ENCODE assay signal across 21 mouse cellular contexts in genomic region chr11:4417986-4418385, GRCm38 (mm10). TPM values are rescaled to one million over a fixed set of nuclear protein-coding genes. Genes with fewer than 3 reads are reported as not detected.
DNase-seq lines count a peak whose midpoint lies in the region; ATAC-seq lines count a peak whose summit lies in the region.
"Had no signal": no experiment of that assay in that cellular context is flagged by ENCODE, and none has a peak within 500 bp of the region (broad histone marks: within the 10 kb centered on the region; RNA-seq: fewer than 3 reads in every experiment).

No protein-coding gene starts in this region.

- no peak overlapping the region for H3K4me3 ChIP-seq in kidney, embryonic 16.5 days (ENCODE audit: low read length)
- H3K4me3 ChIP-seq: embryonic facial prominence, embryonic 13.5 days; embryonic facial prominence, embryonic 15.5 days; erythroblast, embryonic 14.5 days; forebrain, embryonic 10.5 days; forebrain, embryonic 12.5 days had no signal

- WGBS in kidney, embryonic 16.5 days: 68% methylated on average over 3 of the region's 3 CpGs

- H3K4me1 ChIP-seq in kidney, embryonic 16.5 days (ENCODE audit: insufficient read depth, low read length): no peaks in the 10 kb centered on the region
- H3K4me1 ChIP-seq: embryonic facial prominence, embryonic 13.5 days; embryonic facial prominence, embryonic 15.5 days; forebrain, embryonic 10.5 days; forebrain, embryonic 12.5 days had no signal

- no peaks in the 10 kb centered on the region for H3K9me3 ChIP-seq in kidney, embryonic 16.5 days (ENCODE audit: low read length)
- H3K9me3 ChIP-seq: embryonic facial prominence, embryonic 13.5 days; embryonic facial prominence, embryonic 15.5 days; forebrain, embryonic 10.5 days; forebrain, embryonic 12.5 days had no signal

- no peak overlapping the region for H3K9ac ChIP-seq in kidney, embryonic 16.5 days (replicated peaks; ENCODE audit: low read length)
- H3K9ac ChIP-seq: embryonic facial prominence, embryonic 13.5 days; embryonic facial prominence, embryonic 15.5 days; forebrain, embryonic 12.5 days had no signal

- DNase-seq in adrenal gland, adult 2 months: peak; percentile 62
- DNase-seq in adrenal gland, postnatal 25 days: no peak
- DNase-seq in adrenal gland, postnatal 10 days: peak; percentile 39
- DNase-seq in adrenal gland, postnatal 36 days: peak; percentile 39 to 61
- no peak for DNase-seq in gastrocnemius, postnatal 14 days
- DNase-seq: cerebellum, adult 11 months; cerebellum, adult 18-20 months; cerebellum, adult 8-10 months; cerebellum, adult 9-11 months; cerebellum, postnatal 14 days; cerebellum, postnatal 36 days; embryo, embryonic 11 days had no signal

- no peaks in the 10 kb centered on the region for H3K27me3 ChIP-seq in kidney, embryonic 16.5 days (ENCODE audit: insufficient read depth, low read length)
- H3K27me3 ChIP-seq: embryonic facial prominence, embryonic 13.5 days; embryonic facial prominence, embryonic 15.5 days; forebrain, embryonic 12.5 days had no signal

- H3K27ac ChIP-seq in kidney, embryonic 16.5 days (ENCODE audit: low read length): no peak overlapping the region
- H3K27ac ChIP-seq: embryonic facial prominence, embryonic 13.5 days; embryonic facial prominence, embryonic 15.5 days; forebrain, embryonic 10.5 days; forebrain, embryonic 12.5 days had no signal

- H3K4me2 ChIP-seq in kidney, embryonic 16.5 days (replicated peaks; ENCODE audit: low read depth, low read length): no peak overlapping the region
- H3K4me2 ChIP-seq: embryonic facial prominence, embryonic 13.5 days; embryonic facial prominence, embryonic 15.5 days; forebrain, embryonic 12.5 days had no signal

- ATAC-seq in kidney, embryonic 16.5 days (ENCODE audit: low FRiP score, low TSS enrichment): no peak
- ATAC-seq: forebrain, embryonic 14.5 days; forebrain, embryonic 16.5 days had no signal

- no peaks in the 10 kb centered on the region for H3K36me3 ChIP-seq in kidney, embryonic 16.5 days (ENCODE audit: insufficient read depth, low read length)
- H3K36me3 ChIP-seq: embryonic facial prominence, embryonic 13.5 days; embryonic facial prominence, embryonic 15.5 days; forebrain, embryonic 10.5 days; forebrain, embryonic 12.5 days had no signal

- intact Hi-C loops in gastrocnemius, postnatal 14 days (cut with DNase I; ENCODE audit: low total_unique reads): no loop called here

RNA-seq across cellular contexts. Expression of gene Hormad2, which starts 22.9 kb away (rescaled TPM):
- total RNA-seq in adrenal gland, adult 2 months (2021): 1 to 10 TPM in 1 of 2 experiments, under 1 TPM in 1; 0.43 to 1.2 TPM
- polyA plus RNA-seq in adrenal gland, adult 2 months (2012; rRNA removed): 0.08 TPM in 1 of 2 replicates, not detected in the other
- 0.95 and 1.6 TPM in 2 replicates for total RNA-seq in adrenal gland, postnatal 25 days (2021)
- total RNA-seq in adrenal gland, postnatal 10 days (2021): 1 to 10 TPM; 1.3 to 2.2 TPM
- under 1 TPM; 0.40 to 0.86 TPM for total RNA-seq in adrenal gland, postnatal 36 days (2021)
- not detected for total RNA-seq in gastrocnemius, postnatal 14 days (2021)
- 0.51 and 0.66 TPM in 2 replicates for polyA plus RNA-seq in kidney, embryonic 16.5 days (2015; fragmentation: Nextera tagmentation; extraction: Ambion mirVana)
- polyA plus RNA-seq: C2C12; embryonic facial prominence, embryonic 13.5 days; erythroblast, embryonic 14.5 days; forebrain, embryonic 12.5 days had no signal

Comparison
In these comparisons a context has a peak if more than half of its experiments do, and no peak if none do; other contexts are left out.
1. DNase-seq: peak in adrenal gland, adult 2 months (single experiment), adrenal gland, postnatal 10 days (single experiment) and adrenal gland, postnatal 36 days (2 of 2); none in adrenal gland, postnatal 25 days (single experiment) and gastrocnemius, postnatal 14 days (single experiment).